Mouse (Mus musculus) heart, adult 8-10 months (tissue): ENCODE measurements at regions not wholly inside any gene's neighbourhood (a gene's known extent, or its start where the extent isn't known, plus 50 kb on each side); places are given as distances from the start of the nearest gene placed in this dataset.
A peak's percentile ranks its signal among the peaks of the same experiment; 100 is the strongest.
"Not testable (repeated sequence)": the region's sequence is repeated elsewhere in the genome, so short reads cannot be mapped to it uniquely, and the experiment has no call there.

Source experiments
- DNase-seq: peaks from one replicate; pipeline ENCODE4 v3.0.0; 2022; ENCODE audit warnings: low spot score

GRCm38 (mm10) chr12:10445738-10446137, 55.2 kb downstream of the Rdh14 start:
- no peak for DNase-seq

DNA sequence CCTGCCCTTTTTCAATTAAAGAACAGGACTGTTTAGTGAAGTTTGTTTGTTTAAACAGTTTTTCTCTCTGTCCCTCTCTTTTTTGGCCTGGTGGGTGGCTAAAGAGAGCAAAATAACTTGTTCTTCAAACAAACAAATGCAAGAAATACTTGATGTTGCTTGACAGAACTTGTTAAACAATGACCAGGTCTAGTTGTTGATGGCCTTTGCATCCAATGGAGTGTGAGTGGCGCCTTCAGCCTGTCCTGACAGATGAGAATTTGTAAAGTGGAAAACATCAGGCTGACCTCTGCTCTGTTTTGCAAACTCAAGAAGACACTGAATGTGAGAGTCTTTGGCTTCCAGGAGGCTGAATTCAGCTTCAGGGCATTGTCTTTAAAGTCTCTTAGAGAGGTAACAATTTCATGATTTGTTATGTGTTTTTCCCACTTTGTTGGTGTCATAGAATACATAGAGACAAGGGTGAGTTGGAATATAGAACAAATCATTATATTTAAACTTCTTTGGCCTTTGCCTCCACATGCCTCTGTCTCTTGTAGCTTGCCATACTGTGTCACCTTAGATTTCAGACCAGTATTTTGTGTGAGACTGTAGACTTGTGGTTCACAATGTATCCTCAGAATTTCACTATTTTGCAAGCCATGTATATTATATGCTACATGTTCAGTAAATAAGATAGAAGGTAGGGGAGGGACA, 67.5 kb downstream of the Rdh14 start:
- DNase-seq = no peak

DNA sequence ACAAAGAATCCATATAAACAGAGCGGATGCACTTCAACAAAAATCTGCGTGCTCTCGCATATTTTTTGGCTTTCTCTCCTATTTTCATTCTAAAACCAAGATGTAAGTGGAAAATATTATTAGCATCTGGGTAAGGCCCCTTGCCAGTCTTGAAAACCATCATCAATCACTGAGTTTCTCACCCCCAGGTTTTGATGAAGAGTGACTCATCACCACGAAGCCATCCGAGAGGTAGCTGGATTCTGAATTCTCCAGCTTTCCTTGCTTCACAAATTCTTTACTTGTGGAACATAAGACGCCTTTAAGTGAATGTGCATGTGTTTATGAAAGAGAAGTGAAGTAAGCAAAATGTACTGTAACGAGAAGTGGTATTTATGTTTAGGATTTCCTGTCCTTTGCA, 71.2 kb downstream of the Rdh14 start:
- no peak for DNase-seq

DNA sequence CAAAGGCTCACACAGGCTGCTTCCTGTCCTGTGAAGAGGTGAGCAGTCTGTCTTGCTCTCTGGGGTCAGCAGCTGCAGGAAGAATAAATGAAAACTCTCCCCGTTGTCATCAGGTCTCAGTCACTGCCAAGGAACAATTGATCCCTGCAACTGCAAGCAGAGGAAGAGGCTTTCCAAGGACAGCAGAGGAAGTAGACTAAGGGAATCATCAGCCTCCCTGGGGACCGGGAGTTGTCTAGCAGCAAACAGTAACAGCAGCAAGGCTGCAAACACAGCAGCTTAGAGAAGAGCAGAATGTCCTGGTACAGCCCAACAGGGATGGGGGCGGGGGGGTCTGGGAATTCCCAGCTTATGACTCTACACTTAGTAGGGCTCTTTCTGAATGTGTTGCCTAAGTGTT, 72.4 kb downstream of the Rdh14 start:
- no peak for DNase-seq

DNA sequence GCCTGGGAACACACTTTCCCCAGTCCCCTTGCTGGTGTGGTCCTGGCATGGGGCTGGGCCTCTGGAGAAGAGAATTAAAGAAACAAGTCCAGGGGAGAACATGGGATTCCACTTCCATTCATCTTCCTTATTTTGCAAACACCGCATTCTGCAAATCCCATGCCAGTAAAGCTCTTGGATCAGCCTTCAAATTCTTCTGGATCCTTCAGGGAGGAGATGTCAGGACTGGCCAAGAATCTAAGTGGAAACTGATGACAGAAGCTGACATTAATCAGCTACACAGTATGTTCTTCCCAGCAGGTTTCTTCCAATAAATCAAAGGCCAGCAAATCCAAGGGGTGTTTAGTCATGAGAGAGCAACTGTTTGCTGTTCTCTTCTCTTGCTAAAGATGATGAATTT, 83.4 kb downstream of the Rdh14 start:
- DNase-seq = peak; percentile 51

GRCm38 (mm10) chr12:10480781-10481180, 90.2 kb downstream of the Rdh14 start:
- DNase-seq = no peak

GRCm38 (mm10) chr12:10482294-10483010, 91.9 kb downstream of the Rdh14 start:
- no peak for DNase-seq

DNA sequence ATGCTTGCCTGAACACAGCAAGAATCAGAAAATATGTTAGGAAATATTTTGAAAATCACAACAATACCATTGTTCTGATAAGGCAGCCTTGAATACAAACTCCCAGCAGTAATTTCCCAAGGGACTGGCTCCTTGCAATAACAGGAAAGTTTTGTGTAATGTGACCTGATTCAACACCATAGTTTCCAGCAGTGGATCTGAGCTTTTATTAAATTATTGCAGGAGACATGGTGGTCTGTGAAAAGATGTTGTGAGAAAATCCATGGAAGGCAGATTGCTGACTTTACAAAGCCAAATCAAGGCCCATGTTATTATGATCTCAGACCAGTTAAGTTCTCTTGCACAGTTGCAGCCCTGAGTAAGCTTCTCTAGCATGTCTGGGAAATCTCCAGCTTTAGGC, 116.1 kb downstream of the Rdh14 start:
- DNase-seq = no peak

GRCm38 (mm10) chr12:10513526-10513925, 123.0 kb downstream of the Rdh14 start:
- DNase-seq = peak; percentile 48

DNA sequence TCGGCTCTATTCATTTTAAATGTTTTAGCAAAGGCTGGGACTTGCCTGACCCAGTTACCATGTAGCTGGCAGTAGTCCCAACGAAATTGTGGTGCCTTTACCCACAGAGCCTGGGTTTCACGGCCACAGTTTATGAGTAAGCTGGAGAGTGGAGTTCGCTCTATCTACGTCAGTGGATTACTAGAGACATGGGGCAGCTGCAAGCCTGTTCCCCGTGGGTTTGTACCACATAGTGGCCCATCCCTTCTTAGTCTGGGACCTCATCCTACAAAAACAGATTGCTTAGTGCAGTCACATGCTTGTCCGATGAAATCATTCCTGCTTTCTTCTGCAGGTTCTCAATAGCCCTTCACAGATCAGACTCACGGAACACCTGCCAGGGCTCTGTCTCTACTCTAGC, 123.7 kb downstream of the Rdh14 start:
- DNase-seq = peak; percentile 59

GRCm38 (mm10) chr12:10524509-10525286, 134.1 kb downstream of the Rdh14 start:
- DNase-seq = peak; percentile 26

GRCm38 (mm10) chr12:10525934-10526333, 135.4 kb downstream of the Rdh14 start:
- DNase-seq = no peak

GRCm38 (mm10) chr12:10529077-10529476, 138.5 kb downstream of the Rdh14 start:
- no peak for DNase-seq

DNA sequence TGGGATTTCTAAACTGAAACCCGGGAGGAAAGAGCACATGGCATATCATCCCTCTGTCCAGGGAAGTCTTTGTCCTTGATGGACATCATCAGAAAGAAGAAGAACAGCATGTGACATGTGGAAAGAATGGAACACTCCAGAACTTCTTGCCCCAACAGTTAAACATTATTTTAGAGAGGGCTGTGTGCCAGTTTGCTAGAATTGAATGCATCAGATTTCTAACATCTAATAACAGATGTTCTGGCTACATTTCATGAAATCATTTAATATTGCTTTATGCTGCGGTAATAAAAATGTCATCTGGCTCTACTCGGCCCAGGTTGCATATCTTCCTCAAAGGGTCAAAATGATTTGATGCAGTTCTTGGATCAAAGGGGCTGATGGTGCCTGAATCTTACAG, 140.4 kb downstream of the Rdh14 start:
- no peak for DNase-seq

- no peak for DNase-seq
These were observed 143.4 kb downstream of the Rdh14 start for GRCm38 (mm10) chr12:10533971-10534370.

DNA sequence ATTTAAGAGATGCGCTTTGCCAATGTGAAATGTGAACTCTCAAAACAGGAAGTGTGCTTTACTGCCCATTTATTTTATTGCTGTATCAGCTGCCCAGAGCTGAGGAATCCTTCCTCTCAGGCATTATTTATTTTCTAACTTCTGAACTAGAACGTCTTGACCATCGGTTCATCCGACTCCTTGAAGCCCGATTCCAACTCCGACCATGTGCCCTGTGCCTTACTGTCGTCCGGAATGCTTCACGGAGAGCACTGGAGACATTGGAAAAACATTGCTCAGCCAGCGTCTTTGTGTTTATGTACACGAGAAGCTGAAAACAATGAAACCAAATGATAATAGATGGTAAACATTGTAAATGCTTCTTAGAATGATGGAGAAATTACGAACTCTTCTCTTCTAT, 145.7 kb downstream of the Rdh14 start:
- DNase-seq = no peak

GRCm38 (mm10) chr12:10537069-10537468, 146.5 kb downstream of the Rdh14 start:
- peak; percentile 60 for DNase-seq

- no peak for DNase-seq
These were observed 159.1 kb downstream of the Rdh14 start for GRCm38 (mm10) chr12:10549481-10550201.

DNA sequence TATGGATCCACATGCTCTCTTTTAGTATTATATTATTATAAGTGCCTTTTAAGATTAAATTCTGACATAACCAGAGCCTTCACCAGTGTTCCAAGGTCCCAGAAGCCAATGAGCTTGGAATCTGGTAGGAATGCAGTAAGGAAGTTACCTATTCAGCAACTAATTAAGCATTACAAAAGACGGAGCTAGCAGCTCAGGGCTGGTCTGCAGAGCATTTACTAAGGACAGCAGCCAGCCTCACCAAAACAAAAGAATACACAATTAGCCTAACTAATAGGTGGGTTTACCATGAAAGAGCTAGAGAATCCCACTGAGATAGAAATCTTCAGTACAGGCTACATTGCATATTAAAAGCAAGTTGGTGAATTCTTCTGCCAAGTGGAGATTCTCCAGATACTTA, 164.1 kb downstream of the Rdh14 start:
- not testable (repeated sequence) for DNase-seq

- DNase-seq = no peak
These were observed 172.4 kb downstream of the Rdh14 start for GRCm38 (mm10) chr12:10562966-10563365.

DNA sequence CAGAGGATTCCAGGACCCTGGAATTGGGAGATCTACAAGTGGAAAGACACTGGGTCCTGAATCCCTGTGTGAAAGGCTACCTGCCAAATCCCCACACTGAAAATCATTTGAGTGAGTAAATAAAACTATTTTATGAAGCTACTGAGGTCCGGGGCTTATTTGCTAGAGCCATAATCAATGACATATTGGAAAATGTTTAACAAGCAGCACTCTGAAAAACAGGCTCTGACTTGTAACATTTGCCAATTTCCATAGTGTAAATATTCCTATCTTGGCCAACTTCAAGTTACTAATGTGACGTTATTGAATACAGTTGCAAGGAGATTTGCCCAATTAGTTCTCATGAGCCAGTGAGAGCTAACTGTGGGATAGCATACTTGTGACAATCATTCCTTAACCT, 177.3 kb downstream of the Rdh14 start:
- no peak for DNase-seq
